Mouse (Mus musculus): ENCODE measurements around the gene Ralgds. TPM values are rescaled to one million over a fixed set of nuclear protein-coding genes. Genes with fewer than 3 reads are reported as not detected.
A peak's percentile ranks its signal among the peaks of the same experiment; 100 is the strongest.

Ralgds gene
- total RNA-seq, 2 experiments from 2014 or later = 33.1 to 43.9 TPM

- DNase-seq = peak; percentile 87
Observed at GRCm38 (mm10) chr2:28532938-28533771, 20.2 kb downstream of the Ralgds start.

DNA sequence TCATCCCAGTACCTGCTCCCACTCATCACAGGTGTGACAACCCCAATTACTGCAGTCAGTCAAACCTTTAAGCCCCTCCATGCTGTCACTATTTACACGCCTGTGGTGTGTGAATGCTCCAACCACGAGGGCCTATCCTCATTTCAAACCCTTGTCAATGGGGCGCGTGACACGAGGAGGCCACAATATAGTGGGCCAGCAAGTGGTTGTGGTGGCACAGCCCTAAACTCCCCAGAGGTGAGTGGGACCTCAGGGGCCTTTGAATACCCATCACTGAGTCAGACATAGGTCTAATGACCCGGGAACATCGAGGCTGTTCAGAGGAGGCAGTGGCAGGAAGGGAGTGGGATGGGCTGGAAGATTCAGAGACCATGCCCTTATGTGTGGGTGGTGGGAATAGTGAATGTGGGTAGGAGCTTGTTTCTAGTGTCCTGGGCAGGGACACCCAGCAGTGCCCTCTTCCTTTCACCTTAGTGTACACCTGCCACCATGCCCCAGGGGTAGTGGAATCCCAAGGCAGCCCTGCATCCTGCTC lies 21.0 kb downstream of the Ralgds start:
- no peak for DNase-seq

DNA sequence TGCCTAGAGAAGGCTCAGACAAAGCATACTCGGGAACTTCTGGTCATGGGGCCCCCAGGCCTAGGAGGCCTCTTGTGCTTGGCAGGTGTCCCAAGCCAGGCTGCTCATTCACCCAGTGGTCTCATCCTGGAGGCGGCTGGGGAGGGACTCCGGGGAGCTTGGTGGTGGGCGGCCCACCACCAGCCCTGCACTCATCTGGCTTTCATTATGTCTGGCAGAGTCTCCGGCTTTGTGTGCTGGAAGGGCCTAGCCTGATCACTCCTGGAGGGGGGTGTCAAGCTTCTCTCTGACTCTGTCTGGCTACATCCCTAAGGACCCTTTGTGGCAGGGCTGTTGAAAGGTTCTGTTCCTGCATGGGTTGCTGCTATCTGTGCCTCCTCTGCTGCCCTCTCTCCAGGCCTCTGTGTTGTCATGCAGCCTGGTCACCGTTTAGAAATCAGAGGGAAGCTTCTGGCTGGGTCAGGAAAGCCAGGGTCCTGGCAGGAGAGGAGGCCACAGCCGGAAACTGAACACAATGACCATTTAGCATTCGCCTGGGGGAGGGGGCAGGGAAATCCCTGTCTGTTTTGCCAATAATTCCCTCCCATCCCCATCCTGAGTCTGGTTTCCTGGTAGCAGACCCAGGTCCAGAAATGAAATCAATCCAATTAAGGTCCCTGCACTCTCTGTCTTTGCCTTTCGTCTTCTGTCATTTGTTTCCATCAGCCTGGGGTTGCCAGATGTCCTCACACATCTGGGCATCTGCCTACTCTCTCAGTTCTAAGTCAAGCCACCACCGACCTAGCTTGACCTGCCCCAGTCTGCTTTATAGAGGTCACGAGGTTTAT lies 21.7 kb downstream of the Ralgds start:
- no peak for DNase-seq

DNA sequence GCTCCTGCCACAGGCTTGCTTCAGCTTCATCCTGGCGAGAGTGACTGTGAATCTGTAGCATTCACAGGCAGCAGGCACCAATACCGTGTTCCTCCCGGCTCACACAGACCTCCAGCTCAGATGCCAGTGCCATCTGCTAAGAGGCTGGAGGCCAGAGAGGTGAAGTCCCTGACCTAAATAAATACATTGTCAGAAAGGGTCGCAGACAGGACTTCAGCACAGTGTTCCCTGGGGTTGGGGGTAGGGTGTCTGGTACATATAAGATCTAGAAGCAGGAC lies 22.3 kb downstream of the Ralgds start:
- no peak for DNase-seq

DNA sequence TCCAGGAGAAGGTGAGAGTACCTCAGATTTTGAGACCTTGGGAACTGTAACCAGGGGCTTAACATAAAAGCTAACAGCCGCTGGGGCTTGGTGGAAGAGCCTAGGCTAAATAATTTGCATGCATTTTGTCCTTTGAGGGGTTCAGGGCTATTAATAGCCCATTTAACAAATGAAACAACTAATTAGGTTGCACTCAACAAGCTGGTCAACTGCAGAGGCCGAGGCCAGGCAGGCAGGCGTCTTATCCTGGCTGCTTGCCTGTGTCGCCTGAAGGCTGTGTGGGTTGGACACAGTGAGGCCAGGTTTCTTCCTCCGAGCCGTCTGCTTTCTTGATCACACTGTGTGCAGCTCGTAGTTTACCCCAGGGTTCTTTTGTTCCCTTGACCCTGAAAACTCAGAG lies 22.7 kb downstream of the Ralgds start:
- peak; percentile 46 for DNase-seq

GRCm38 (mm10) chr2:28536166-28536565 lies 23.2 kb downstream of the Ralgds start:
- DNase-seq = no peak

GRCm38 (mm10) chr2:28536766-28537633 lies 24.1 kb downstream of the Ralgds start:
- DNase-seq = no peak

DNA sequence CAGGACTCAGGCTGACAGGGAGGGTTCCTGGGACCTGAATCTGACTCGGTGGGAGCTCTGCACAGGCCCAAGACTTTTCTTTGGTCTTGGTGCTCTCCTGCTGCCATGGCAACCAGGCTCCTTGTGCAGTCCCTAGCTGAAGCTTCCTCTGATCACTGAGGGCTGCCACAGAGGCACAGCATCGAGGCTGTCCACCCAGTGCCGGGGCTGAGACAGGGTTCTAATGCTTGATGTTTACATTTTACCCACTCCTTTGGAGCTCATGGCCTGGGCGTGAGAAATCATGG lies 24.7 kb downstream of the Ralgds start:
- DNase-seq = no peak

DNA sequence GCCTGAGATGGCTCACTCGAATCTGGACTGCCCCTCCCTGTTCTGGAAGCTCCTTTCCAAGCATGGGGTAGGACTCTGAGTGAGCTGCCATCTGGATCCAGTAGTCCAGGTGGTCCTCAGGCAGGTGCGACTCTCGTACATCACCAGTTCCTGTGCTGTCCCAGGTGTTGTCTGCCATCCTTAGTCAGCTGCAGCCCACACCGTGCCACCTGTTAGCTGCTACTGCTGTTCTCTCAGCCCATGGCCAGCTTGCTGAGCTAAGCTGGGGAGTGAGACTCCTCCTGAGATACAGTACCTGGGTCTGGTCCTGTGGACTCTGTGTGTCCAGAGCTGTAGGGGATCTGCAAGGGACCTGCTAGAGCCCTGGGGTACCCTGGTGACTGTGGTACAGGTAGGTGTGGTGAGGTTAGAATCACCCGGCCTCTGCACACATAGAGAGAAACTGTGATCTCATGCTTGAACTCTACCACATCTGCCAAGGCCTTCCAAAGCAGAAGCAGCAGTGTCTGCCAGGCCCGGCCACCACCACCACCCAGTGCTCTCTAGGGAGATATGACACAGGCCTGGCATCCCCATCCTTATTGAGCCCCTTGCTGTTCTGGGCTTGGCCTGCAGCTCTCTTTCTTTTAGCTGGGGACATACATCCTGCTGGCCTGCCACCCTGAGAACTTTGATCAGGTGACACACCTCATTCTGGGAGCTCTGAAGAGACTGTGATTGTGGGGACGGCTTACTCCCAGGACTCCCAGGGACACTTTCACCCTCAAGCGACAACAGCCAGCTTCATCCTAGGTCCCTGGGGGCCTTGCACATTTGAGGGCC lies 25.3 kb downstream of the Ralgds start:
- DNase-seq = no peak

DNA sequence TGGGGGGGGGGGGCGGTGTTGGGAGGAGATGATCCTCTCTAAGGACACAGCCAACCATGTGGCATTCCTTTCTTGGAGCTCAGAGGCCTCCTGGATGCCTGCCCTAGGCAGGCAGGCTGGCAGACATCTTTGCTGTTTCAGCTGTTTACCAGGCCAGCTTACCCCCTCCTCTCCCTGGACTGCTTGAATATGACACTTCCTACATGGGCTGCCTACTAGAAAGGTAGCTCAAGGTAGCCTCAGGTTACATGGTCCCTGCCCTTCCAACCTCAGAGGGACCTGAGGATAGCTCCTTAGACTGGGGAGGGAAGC lies 25.8 kb downstream of the Ralgds start:
- DNase-seq = peak; percentile 54

GRCm38 (mm10) chr2:28539206-28539605 lies 26.3 kb downstream of the Ralgds start:
- peak; percentile 81 for DNase-seq

DNA sequence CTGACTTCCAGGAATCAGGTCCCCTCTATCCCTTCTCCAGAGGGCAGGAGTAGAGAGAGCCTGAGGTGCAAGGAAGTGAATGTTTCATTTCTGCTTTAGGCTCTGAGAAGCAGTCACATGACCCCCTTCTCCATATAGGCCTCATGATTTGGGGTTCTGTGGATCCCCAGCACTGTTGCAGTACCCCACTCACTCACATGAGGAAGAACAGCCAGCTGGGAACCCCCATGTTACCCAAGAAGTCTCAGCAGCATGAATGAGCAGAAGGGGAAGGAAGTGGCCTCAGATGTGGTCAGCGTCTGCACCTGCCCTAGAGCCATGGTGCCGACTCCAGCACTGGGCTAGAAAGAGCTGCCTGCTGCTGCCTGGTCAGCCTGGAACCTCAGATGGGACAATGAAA lies 27.0 kb downstream of the Ralgds start:
- no peak for DNase-seq

DNA sequence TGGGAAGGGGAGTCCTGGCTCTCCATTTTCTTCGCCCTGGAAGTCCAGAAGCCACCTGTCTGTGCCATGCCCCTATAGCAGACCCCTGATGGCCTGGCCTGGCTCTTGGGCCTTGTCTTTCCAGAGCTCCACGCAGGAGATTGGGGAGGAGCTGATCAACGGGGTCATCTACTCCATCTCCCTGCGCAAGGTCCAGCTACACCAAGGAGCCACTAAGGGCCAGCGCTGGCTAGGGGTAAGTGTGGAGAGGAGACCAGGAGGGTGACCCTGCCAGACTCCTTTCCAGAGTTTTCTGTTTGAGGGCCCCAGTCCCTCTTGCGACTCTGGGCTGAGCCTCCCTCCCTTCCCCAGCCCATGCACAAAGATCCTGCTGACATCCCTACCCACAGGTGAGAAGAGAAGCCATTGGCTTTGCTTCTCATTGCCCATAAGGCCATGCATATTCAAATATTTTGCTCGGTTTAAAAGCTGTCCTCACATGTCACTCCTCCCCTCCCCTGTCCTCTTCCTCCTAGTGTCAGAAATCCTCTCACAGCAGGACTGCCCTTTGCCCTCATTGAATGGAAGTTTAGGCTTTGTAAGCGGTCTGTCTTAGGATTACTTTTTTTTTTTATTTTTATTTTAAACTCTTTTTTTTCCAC lies 27.8 kb downstream of the Ralgds start:
- no peak for DNase-seq

DNA sequence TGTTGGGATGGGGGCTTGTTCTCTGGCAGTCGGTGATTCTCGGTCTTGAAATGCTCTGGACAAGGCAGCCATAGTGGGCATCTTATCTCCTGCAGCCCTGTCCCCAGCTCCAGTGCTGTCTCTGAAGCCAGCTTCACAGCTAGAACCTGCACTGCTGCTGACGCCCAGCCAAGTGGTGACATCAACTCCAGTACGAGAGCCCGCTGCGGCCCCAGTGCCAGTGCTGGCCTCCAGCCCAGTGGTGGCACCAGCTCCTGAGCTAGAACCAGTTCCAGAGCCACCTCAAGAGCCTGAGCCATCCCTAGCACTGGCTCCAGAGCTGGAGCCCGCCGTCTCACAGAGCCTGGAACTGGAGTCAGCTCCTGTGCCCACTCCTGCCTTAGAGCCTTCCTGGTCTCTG lies 31.0 kb downstream of the Ralgds start:
- DNase-seq = no peak

GRCm38 (mm10) chr2:28545976-28546375 lies 33.1 kb downstream of the Ralgds start:
- no peak for DNase-seq

DNA sequence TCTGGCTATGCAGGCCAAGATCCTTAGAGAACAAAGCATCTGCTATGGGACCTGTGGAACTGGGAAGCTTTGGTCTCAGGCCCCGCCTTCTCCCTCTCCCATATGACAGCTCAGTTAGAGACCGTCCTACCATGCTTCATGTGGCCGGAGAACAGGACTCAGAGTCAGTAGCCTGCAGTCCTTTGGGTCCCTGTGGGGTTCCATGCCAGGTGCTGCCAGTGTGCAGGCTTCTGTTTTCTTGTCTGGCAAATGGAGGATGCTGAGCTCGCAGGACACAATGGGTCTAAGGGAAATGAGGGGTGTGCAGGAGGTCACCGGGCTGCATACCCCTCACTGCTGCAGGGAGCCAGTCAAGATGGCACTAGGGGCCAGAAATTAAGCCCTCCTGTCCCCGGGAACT lies 33.6 kb downstream of the Ralgds start:
- DNase-seq = no peak

DNA sequence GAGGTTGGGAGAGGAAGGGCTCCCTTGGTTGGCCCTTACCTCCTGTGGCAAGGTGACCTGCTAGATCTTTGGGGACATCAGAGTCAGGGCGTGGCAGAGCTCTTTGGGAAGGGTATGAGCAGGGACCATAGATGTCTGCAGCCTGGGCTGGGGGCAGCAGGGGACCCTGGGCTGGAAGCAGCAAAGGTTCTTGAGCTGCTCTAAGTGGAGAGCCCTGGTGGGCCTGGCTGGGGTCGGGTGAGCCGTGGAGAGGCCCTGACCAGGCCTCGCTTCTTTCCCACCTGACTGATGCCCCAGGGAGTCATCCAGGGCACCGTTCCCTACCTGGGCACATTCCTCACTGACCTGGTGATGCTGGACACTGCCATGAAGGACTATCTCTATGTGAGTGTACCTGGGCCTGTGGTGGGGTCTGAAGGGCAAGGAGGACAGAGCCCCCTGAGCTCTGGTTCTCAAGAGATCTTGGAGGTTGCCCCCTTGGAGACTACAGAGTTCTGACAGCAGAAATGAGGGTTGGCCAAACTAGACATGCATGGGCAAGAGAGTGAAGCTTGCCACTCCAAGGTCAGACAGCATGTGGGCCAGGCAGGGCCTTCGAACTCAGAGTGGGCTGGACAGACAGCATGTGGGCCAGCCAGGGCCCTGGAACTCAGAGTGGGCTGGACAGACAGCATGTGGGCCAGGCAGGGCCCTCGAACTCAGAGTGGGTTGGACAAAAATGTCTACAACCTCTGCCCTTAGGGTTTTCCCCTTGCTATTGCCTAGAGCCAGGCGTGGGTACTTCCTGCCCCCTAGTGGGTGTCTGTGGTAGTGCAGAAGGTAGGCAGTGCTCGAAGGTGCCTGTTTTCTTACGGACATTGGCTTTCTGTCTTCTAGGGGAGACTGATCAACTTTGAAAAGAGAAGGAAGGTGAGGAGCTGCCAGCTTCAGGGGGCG lies 34.6 kb downstream of the Ralgds start:
- peak; percentile 89 for DNase-seq

DNA sequence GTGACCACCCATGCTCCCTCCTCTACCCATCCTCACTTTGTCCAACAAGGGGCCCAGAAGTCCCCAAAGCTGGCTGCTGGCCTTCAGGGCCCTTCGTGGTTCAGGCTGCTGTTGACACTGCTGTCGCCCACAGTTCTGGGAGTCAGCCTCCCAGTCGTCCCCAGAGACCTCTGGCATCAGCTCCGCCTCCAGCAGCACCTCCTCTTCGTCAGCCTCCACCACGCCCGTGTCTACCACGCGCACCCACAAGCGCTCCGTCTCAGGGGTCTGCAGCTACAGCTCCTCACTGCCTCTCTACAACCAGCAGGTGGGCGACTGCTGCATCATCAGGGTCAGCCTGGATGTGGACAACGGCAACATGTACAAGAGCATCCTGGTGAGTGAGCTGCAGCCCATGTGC lies 36.2 kb downstream of the Ralgds start:
- no peak for DNase-seq

DNA sequence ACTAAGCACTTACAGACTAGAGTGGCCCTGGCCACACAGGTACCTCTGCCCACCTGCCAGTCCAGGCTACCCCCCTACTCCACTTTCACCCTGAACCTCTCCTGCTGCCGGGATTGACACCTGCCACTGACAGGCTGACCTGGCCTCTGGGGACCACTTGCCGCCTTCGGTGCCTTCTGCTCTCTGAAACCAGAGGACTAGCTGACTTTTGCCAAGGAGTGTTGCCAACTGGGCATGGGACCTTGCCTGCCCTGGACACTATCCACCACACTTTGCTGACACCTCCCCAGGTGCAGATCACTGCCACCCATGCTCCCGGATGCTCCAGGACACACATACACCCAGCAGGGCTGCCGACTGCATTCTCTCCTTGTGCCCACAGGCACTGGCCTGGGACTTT lies 39.4 kb downstream of the Ralgds start:
- DNase-seq = no peak

DNA sequence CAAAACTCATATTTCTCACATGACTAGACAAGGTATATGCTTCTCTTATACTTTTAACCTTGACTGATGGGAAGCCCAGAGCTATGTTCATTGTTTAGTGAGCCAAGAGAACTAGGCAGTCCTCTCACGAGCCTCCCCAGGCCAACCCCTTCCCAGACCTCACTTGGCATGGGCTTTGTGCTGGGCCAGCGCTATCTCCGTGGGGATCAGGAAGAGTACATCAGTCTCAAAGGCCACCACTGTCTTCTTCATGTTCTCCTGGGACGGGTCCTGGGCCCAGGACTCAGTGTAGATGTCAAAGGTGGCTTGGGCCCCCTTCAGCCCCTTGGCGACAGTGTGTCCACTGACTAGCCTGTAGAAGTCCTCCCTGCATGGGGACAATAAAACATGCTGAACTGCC lies 44.5 kb downstream of the Ralgds start:
- DNase-seq = no peak
